Mouse (Mus musculus) C2C12 (cell line): Measurements from ENCODE around the gene Plekha4.

Experiments
- CEBPB ChIP-seq: IDR thresholded peaks from one replicate; pipeline ENCODE4 v1.6.1; 2011; ENCODE audit warnings: low read depth, mild to moderate bottlenecking, control low read depth, moderate library complexity
- CTCF ChIP-seq: IDR thresholded peaks from one replicate; pipeline ENCODE4 v1.5.1; 2011; ENCODE audit not compliant: control insufficient read depth, insufficient read depth, insufficient read length
- FOSL1 ChIP-seq: IDR thresholded peaks from one replicate; pipeline ENCODE4 v1.8.0; 2011; ENCODE audit warnings: mild to moderate bottlenecking, low read length; ENCODE audit not compliant: poor library complexity, insufficient read depth, severe bottlenecking
- MAX ChIP-seq: IDR thresholded peaks from one replicate; pipeline ENCODE4 v1.6.1; 2011; ENCODE audit warnings: mild to moderate bottlenecking, control low read depth
- MYOD1 ChIP-seq: IDR thresholded peaks from one replicate; pipeline ENCODE4 v1.6.1; 2011; ENCODE audit warnings: low read depth; ENCODE audit not compliant: control insufficient read depth, insufficient read length
- MYOG ChIP-seq: IDR thresholded peaks from one replicate; pipeline ENCODE4 v1.6.1; 2011; ENCODE audit not compliant: control insufficient read depth, insufficient read length; ENCODE audit errors: extremely low read depth
- USF1 ChIP-seq: IDR thresholded peaks from one replicate; pipeline ENCODE4 v1.6.1; 2011; ENCODE audit warnings: low read depth, mild to moderate bottlenecking, control low read depth, moderate library complexity

- no peak for TF ChIP-seq CTCF
- no peak for TF ChIP-seq CEBPB
- no peak for TF ChIP-seq MYOD1
- no peak for TF ChIP-seq USF1
- no peak for TF ChIP-seq MYOG
- TF ChIP-seq MAX: no peak
- TF ChIP-seq FOSL1: no peak
Observed at GRCm38 (mm10) chr7:45585923-45586322, 59.8 kb downstream of the Plekha4 start.
